Mouse (Mus musculus): ENCODE results near the gene Slc38a1. TPM values are rescaled to one million over a fixed set of nuclear protein-coding genes. Genes with fewer than 3 reads are reported as not detected.
A peak's percentile ranks its signal among the peaks of the same experiment; 100 is the strongest.

Gene Slc38a1
- polyA plus RNA-seq, 1 experiment from 2014 or later, result 150 TPM

GRCm38 (mm10) chr15:96652531-96652930, 9.8 kb upstream of the Slc38a1 start:
- Histone ChIP-seq H3K27ac (replicated peaks; ENCODE audit: low read depth, low read length) (no peak overlapping the region), H3K4me1 (ENCODE audit: control insufficient read depth, insufficient read depth, low read length) (no peaks in the 10 kb centered on the region), H3K36me3 (ENCODE audit: control insufficient read depth, insufficient read depth, low read length) (no peaks in the 10 kb centered on the region), H3K4me3 (replicated peaks; ENCODE audit: low read depth, low read length) (no peak overlapping the region), H3K27me3 (ENCODE audit: control insufficient read depth, insufficient read depth, low read length) (no peaks in the 10 kb centered on the region), H3K9me3 (ENCODE audit: control insufficient read depth, low read length) (no peaks in the 10 kb centered on the region), H3K4me2 (ENCODE audit: low read length) (no peak overlapping the region), H3K9ac (replicated peaks; ENCODE audit: low read length) (no peak overlapping the region)
- peak; percentile 55 for DNase-seq
- 79% methylated on average over 10 of the region's 10 CpGs for WGBS
- no peak for ATAC-seq (ENCODE audit: low FRiP score, low TSS enrichment)

GRCm38 (mm10) chr15:96647376-96647775, 4.7 kb upstream of the Slc38a1 start:
- 41% methylated on average over 14 of the region's 15 CpGs for WGBS
- Histone ChIP-seq H3K4me3 (replicated peaks; ENCODE audit: low read depth, low read length) (no peak overlapping the region), H3K27me3 (ENCODE audit: control insufficient read depth, insufficient read depth, low read length) (no peaks in the 10 kb centered on the region), H3K27ac (replicated peaks; ENCODE audit: low read depth, low read length) (no peak overlapping the region), H3K4me1 (ENCODE audit: control insufficient read depth, insufficient read depth, low read length) (peaks cover 12% of the 10 kb centered on the region; the same call in 1 of the 2 replicates), H3K9ac (replicated peaks; ENCODE audit: low read length) (no peak overlapping the region), H3K36me3 (ENCODE audit: control insufficient read depth, insufficient read depth, low read length) (no peaks in the 10 kb centered on the region), H3K4me2 (ENCODE audit: low read length) (no peak overlapping the region), H3K9me3 (ENCODE audit: control insufficient read depth, low read length) (no peaks in the 10 kb centered on the region)
- ATAC-seq (ENCODE audit: low FRiP score, low TSS enrichment) (no peak), DNase-seq (no peak)

GRCm38 (mm10) chr15:96641821-96642435, 785 bp downstream of the Slc38a1 start:
- DNase-seq, result peak; percentile 73
- peak overlapping the region; percentile 100 for H3K27ac ChIP-seq (replicated peaks; ENCODE audit: low read depth, low read length)
- ATAC-seq (ENCODE audit: low FRiP score, low TSS enrichment), result peak; percentile 8; the same call in 1 of the 2 replicates
- peak overlapping the region; percentile 88 for H3K4me3 ChIP-seq (replicated peaks; ENCODE audit: low read depth, low read length)
- no peaks in the 10 kb centered on the region for H3K27me3 ChIP-seq (ENCODE audit: control insufficient read depth, insufficient read depth, low read length)
- H3K9me3 ChIP-seq (ENCODE audit: control insufficient read depth, low read length), result no peaks in the 10 kb centered on the region
- WGBS, result under 1% methylated on average over 31 of the region's 31 CpGs
- H3K9ac ChIP-seq (replicated peaks; ENCODE audit: low read length), result peak overlapping the region; percentile 99
- peaks cover 8% of the 10 kb centered on the region; the same call in 1 of the 2 replicates for H3K36me3 ChIP-seq (ENCODE audit: control insufficient read depth, insufficient read depth, low read length)
- peak overlapping the region; percentile 92 for H3K4me2 ChIP-seq (ENCODE audit: low read length)
- peaks cover 33% of the 10 kb centered on the region for H3K4me1 ChIP-seq (ENCODE audit: control insufficient read depth, insufficient read depth, low read length)

GRCm38 (mm10) chr15:96641111-96641820, 1.4 kb downstream of the Slc38a1 start:
- Histone ChIP-seq H3K27ac (replicated peaks; ENCODE audit: low read depth, low read length) (peak overlapping the region; percentile 100), H3K9me3 (ENCODE audit: control insufficient read depth, low read length) (no peaks in the 10 kb centered on the region), H3K9ac (replicated peaks; ENCODE audit: low read length) (peak overlapping the region; percentile 99), H3K4me2 (ENCODE audit: low read length) (peak overlapping the region; percentile 92), H3K36me3 (ENCODE audit: control insufficient read depth, insufficient read depth, low read length) (peaks cover 10% of the 10 kb centered on the region; the same call in 1 of the 2 replicates), H3K4me1 (ENCODE audit: control insufficient read depth, insufficient read depth, low read length) (peaks cover 33% of the 10 kb centered on the region), H3K4me3 (replicated peaks; ENCODE audit: low read depth, low read length) (peak overlapping the region; percentile 88), H3K27me3 (ENCODE audit: control insufficient read depth, insufficient read depth, low read length) (no peaks in the 10 kb centered on the region)
- DNase-seq (peak; percentile 86), ATAC-seq (ENCODE audit: low FRiP score, low TSS enrichment) (peak; percentile 77)
- WGBS, result under 1% methylated on average over 63 of the region's 63 CpGs

- ATAC-seq (ENCODE audit: low FRiP score, low TSS enrichment) (no peak), DNase-seq (peak; percentile 79)
- Histone ChIP-seq H3K9ac (replicated peaks; ENCODE audit: low read length) (peak overlapping the region; percentile 99), H3K9me3 (ENCODE audit: control insufficient read depth, low read length) (0 out of 2 replicates have a peak, but pooled peaks cover 5% of the 10 kb centered on the region), H3K4me1 (ENCODE audit: control insufficient read depth, insufficient read depth, low read length) (peaks cover 33% of the 10 kb centered on the region), H3K4me2 (ENCODE audit: low read length) (peak overlapping the region; percentile 92), H3K27me3 (ENCODE audit: control insufficient read depth, insufficient read depth, low read length) (no peaks in the 10 kb centered on the region), H3K36me3 (ENCODE audit: control insufficient read depth, insufficient read depth, low read length) (peaks cover 15% of the 10 kb centered on the region; the same call in 1 of the 2 replicates), H3K27ac (replicated peaks; ENCODE audit: low read depth, low read length) (peak overlapping the region; percentile 100), H3K4me3 (replicated peaks; ENCODE audit: low read depth, low read length) (peak overlapping the region; percentile 88)
- WGBS, result 3% methylated on average over 16 of the region's 16 CpGs
Measured at GRCm38 (mm10) chr15:96640291-96640985, 2.3 kb downstream of the Slc38a1 start.

- H3K4me3 ChIP-seq (replicated peaks; ENCODE audit: low read depth, low read length), result peak overlapping the region; percentile 88
- 51% methylated on average over 8 of the region's 8 CpGs for WGBS
- H3K4me1 ChIP-seq (ENCODE audit: control insufficient read depth, insufficient read depth, low read length), result peaks cover 33% of the 10 kb centered on the region
- H3K36me3 ChIP-seq (ENCODE audit: control insufficient read depth, insufficient read depth, low read length), result peaks cover 15% of the 10 kb centered on the region; the same call in 1 of the 2 replicates
- peak overlapping the region; percentile 99 for H3K9ac ChIP-seq (replicated peaks; ENCODE audit: low read length)
- H3K27me3 ChIP-seq (ENCODE audit: control insufficient read depth, insufficient read depth, low read length), result no peaks in the 10 kb centered on the region
- H3K9me3 ChIP-seq (ENCODE audit: control insufficient read depth, low read length), result 0 out of 2 replicates have a peak, but pooled peaks cover 8% of the 10 kb centered on the region
- H3K27ac ChIP-seq (replicated peaks; ENCODE audit: low read depth, low read length), result 0 out of 2 replicates have a peak overlapping the region, but pooled peaks have one; percentile 52
- DNase-seq (no peak), ATAC-seq (ENCODE audit: low FRiP score, low TSS enrichment) (no peak)
- peak overlapping the region; percentile 92 for H3K4me2 ChIP-seq (ENCODE audit: low read length)
Measured at GRCm38 (mm10) chr15:96639630-96640029, 3.1 kb downstream of the Slc38a1 start.

GRCm38 (mm10) chr15:96638656-96639055, 4.1 kb downstream of the Slc38a1 start:
- Histone ChIP-seq H3K27ac (replicated peaks; ENCODE audit: low read depth, low read length) (no peak overlapping the region), H3K9me3 (ENCODE audit: control insufficient read depth, low read length) (0 out of 2 replicates have a peak, but pooled peaks cover 8% of the 10 kb centered on the region), H3K36me3 (ENCODE audit: control insufficient read depth, insufficient read depth, low read length) (peaks cover 17% of the 10 kb centered on the region), H3K27me3 (ENCODE audit: control insufficient read depth, insufficient read depth, low read length) (no peaks in the 10 kb centered on the region), H3K4me3 (replicated peaks; ENCODE audit: low read depth, low read length) (0 out of 2 replicates have a peak overlapping the region, but pooled peaks have one; percentile 88), H3K4me1 (ENCODE audit: control insufficient read depth, insufficient read depth, low read length) (peaks cover 24% of the 10 kb centered on the region), H3K9ac (replicated peaks; ENCODE audit: low read length) (no peak overlapping the region; the same call in 1 of the 2 replicates), H3K4me2 (ENCODE audit: low read length) (peak overlapping the region; percentile 92)
- 84% methylated on average over 2 of the region's 2 CpGs for WGBS
- ATAC-seq (ENCODE audit: low FRiP score, low TSS enrichment) (no peak), DNase-seq (no peak)

GRCm38 (mm10) chr15:96638173-96638572, 4.5 kb downstream of the Slc38a1 start:
- H3K4me2 ChIP-seq (ENCODE audit: low read length), result peak overlapping the region; percentile 92
- ATAC-seq (ENCODE audit: low FRiP score, low TSS enrichment), result no peak
- no peak for DNase-seq

More at GRCm38 (mm10) chr15:96638173-96638572, 4.5 kb downstream of the Slc38a1 start:
- Histone ChIP-seq H3K36me3 (ENCODE audit: control insufficient read depth, insufficient read depth, low read length) (peaks cover 20% of the 10 kb centered on the region), H3K9ac (replicated peaks; ENCODE audit: low read length) (no peak overlapping the region), H3K9me3 (ENCODE audit: control insufficient read depth, low read length) (0 out of 2 replicates have a peak, but pooled peaks cover 8% of the 10 kb centered on the region), H3K27ac (replicated peaks; ENCODE audit: low read depth, low read length) (no peak overlapping the region), H3K4me1 (ENCODE audit: control insufficient read depth, insufficient read depth, low read length) (peaks cover 21% of the 10 kb centered on the region), H3K27me3 (ENCODE audit: control insufficient read depth, insufficient read depth, low read length) (no peaks in the 10 kb centered on the region), H3K4me3 (replicated peaks; ENCODE audit: low read depth, low read length) (no peak overlapping the region)
- WGBS, result 78% methylated on average over 10 of the region's 10 CpGs

Measured in midbrain, embryonic 14.5 days (tissue).